Mouse (Mus musculus) fat pad, adult 2 months (tissue): ENCODE data around the gene Pam.

Experiments used
- DNase-seq: peaks from one replicate; pipeline ENCODE4 v3.0.0-alpha.2; 2011; ENCODE audit warnings: low read depth, low spot score; ENCODE audit errors: extremely low read depth

Pam gene

DNA sequence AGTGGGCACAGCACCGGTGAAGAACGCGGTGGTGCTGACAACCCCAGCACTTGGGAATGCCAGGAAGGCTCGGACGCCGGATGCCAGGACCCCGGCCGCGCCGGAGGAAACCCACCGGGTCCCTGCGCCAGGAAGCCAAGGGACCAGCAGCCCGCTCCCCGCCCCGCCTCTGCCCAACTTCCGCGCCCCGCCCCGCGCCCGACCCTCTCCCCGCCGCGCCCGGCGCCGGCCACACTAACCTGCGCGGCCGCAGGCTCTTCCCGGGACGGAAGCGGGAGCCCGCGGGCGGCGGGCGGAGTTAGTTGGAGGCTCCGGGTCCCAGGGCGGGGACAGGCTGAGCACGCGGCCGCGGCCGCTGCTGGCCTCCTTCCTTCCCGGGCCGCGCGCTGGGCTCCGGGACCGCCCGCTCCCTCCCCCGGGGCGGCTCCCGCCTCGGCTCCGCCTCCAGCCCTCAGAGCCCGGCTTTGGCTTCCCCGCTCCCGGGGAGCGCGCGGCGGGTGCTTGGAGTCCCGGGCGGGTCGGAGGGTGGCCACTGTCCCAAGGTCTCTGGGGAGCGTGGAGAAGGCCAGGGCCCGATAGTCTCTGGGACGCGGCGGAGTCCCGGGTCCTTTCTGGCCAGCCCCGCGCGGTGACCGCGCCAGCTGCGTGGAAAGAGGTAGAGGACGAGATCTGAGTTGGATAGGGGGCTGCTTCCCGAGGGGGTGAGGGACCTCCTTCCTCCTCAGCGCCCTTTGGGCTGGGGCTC lies at the start of gene Pam:
Gene Pam (minus strand): TSS at position 401 of the 745 bp plus-strand sequence.
- no peak for DNase-seq

GRCm38 (mm10) chr1:98144845-98145244 lies 49.4 kb upstream of the Pam start:
- no peak for DNase-seq

- DNase-seq: no peak
Measured at GRCm38 (mm10) chr1:98131244-98131643, 35.8 kb upstream of the Pam start.

- DNase-seq: no peak
Measured at GRCm38 (mm10) chr1:98129561-98130347, 34.3 kb upstream of the Pam start.

GRCm38 (mm10) chr1:98129111-98129510 lies 33.7 kb upstream of the Pam start:
- no peak for DNase-seq

- no peak for DNase-seq
Measured at GRCm38 (mm10) chr1:98128338-98129096, 33.1 kb upstream of the Pam start.

DNA sequence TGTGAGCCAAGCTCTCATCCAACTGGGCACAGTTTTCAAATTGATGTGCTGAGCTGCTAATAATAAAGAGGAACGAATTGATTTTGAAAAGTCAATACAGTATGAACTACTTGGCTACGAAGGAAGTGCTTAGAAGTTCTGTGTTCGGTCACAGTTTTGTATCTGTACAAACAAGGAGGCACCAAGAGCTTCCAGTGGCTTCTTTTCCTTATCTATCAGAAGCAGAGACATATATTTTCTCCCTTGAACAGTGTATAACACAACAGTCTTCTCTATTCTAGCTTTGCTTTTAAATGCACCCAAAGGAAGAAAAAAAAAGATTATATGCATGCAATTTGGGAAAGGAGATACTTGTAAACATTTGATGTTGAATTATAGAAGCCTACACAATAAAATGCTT lies 30.8 kb upstream of the Pam start:
- DNase-seq: no peak

DNA sequence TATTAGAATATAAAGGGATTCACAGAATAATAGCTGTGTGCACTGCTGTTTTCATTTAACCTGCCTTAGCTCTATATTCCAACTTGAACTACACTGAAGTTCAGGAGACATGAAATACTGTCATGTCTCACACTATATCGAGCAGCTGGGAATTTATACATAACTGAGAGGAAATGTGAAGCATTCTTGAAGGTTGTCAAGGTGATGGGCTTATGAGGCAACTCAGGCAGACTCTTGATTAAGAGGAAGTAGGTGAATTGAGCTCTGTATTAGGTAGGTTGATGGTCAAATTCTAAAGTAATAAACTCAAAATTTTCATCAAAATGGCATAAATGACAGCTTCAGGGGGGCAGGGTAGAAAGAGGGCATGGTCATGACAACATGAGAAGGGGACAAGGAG lies 29.3 kb upstream of the Pam start:
- no peak for DNase-seq

DNA sequence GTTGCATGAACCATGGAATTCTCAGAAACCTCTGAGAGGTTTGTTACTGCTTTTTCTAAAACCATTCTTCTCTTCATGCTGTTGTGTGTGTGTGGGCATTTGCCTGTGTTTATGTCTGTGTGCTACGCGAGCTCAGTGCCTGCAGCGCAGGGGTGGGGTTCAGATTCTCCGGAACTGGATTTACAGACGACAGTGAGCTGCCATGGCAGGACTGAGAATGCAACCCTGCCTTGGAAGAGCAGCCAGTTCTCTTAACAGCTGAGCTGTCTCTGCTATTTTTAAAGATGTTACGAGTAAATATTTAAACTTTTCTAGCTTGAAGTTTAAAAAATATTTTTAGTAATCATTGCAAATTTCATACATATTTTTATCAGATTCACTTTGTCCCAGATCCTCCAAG lies 24.1 kb upstream of the Pam start:
- no peak for DNase-seq

DNA sequence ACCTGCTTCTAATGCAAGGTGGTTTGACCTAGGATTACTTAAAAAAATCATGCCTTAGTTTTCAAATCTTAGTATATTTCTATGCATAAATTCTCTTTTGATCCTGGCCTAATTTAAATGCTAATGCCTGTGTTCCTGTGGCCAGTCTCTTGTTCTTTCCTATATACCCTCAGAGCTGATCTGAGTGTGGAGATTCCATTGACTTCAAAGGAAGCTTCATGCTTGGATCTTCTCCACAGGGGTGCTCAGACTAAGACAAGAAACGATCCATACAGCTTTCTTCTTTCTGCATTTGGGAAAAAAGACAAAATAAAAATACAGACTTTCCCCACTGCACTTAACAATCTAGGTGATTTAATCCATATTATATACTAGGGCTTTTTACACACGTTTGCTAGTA lies 12.2 kb upstream of the Pam start:
- no peak for DNase-seq

DNA sequence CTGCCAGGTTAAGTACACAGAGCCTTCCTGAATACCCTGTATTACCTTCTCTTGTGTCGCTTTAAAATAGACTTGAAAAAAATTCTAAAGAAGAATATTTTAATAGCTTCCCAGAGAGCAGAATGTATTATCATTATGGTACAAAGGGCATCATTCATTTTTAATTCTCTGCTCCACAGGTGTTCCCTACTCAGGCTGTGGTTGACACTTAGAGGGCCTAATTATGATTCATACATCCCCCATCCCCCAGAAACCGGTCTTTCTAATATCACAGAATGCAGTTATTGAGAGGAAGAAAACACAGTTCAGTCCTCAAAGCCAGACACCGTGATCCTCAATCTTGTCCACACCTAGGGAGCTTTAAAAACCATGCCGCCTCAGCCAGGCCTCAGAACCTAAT lies 4.0 kb upstream of the Pam start:
- no peak for DNase-seq

DNA sequence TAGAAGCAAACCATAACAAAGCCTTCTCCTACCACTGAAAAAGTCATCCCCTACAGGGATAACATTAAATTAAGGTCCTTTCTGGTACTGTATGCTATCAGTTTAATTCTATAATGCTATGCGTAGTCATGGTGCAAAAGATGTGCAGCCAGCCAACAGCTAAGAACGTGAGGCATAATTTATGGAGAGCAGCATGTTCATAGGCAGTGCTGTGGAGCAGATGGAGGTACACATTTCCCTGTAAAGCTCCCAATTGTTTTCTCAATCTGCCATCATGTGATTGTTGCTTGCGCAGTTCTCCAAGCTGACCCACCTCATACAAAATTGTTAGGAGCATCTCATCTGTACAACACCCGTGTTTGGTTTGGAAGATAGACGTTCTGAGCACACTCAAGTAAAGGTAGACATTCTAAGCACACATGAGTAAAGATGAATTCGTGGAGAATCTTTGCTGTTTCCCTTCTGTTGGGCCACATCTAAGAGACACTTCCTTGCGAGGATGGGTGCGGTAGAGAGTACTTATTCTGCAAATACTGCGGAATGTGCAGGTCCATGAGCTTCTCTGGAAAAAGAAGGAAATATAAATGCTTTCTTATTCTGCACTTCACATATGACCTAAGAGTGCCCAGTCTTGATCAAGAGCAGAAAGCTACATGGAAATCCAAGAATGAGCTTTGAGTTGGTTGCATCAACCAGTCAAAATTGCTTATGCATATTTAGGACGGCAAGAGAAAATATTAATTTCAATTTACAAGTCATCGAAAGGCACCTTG lies 2.7 kb upstream of the Pam start:
- DNase-seq: no peak

- no peak for DNase-seq
Measured at GRCm38 (mm10) chr1:98096396-98096935, 1.0 kb upstream of the Pam start.

DNA sequence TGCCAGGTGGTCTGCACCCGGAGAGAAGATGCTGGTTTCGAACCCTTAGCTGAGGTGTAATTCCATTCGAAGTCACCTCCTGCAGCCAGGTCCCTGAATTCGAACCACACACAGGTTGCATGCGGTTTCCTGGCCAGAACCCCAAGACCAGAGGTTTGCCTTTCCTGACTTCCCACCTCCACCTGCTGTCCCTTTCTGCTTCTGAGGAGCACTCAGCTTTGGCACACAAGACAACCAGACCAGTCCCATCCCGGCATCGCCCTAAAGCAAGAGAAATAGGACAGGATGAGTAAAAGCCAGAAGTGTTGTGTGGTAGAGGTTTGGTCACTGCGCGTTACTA lies 515 bp upstream of the Pam start:
- no peak for DNase-seq

DNA sequence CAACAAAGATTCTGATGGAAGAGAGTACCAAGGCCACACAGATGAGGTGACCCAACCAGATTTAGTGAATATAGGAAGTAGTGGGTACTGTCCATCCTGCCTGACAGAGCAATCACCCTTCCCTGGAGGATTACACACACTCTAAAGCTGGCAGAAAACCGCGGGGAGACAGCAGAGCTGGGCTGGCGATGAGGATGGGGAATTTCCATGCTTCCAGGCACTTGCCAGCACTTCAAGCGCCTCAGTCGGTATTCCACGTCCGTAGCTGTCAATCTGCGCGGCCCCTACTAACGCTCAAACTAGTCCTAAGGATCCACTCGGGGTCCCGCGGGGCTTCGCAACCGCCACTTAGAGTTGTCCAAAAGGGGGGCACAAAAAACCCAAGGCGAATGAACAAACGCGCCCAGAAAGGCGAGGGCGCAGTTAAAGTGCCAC lies 618 bp downstream of the Pam start:
- DNase-seq: no peak

DNA sequence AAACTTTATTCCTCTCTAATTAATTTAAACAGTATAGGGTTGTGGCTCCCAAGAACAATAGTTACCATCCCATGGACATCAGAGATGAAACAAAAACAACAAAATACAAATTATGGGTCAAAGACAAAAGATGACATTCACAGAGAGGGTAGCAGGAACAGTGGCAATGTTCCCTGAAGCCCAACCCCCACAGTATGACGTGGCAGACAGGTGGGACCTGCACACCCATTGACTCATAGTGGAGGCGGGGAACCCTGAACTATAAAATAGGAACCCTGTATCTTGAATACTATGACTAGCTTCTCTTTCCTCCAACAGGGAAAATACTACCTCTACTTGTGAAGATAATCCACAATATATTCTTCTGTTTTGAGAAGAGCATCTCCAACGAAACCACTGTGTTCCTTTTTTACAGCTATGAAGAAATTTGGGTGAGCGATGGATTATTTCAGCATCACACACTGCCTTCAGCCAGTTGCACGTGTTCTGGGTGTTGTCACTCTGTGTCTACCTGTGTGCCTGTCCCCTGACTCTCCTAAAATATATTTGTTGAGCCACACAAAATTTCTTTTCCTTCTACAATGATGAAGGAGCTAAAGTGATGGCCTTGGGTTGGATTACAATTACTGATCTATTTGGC lies 6.0 kb downstream of the Pam start:
- no peak for DNase-seq

GRCm38 (mm10) chr1:98086456-98086855 lies 9.0 kb downstream of the Pam start:
- no peak for DNase-seq

DNA sequence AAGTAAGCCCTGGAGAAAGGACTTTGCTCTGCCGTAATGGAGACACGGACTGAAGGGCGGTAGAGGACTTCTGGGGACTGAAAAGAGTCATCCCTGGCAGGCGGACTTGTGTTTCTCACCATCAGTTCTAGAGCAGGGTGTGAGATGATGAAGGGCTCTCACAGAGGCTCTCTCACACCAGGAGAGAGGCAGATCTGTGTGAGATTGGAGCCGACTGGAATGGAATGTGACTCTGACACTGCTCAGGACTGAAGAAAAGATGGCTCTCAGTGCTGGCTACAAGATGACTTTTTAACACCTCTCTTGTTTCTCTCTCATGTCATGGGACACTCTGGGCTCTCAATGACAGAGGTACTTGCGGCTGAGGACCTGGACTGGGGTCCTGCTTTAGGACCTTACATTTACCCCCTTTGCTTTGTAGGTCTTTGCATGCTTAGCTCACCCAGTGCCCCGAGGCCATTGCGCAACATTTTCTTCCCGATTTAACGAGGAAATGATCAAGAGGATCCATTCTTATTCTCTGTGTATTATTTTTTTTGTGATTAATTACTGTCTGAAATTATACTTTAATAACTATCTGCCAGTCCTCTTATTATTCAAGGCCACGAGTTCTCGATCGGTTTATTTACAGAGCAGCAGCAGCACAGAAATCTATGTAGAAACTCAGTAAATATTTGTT lies 10.7 kb downstream of the Pam start:
- DNase-seq: no peak

GRCm38 (mm10) chr1:98083508-98083907 lies 11.9 kb downstream of the Pam start:
- DNase-seq: no peak

DNA sequence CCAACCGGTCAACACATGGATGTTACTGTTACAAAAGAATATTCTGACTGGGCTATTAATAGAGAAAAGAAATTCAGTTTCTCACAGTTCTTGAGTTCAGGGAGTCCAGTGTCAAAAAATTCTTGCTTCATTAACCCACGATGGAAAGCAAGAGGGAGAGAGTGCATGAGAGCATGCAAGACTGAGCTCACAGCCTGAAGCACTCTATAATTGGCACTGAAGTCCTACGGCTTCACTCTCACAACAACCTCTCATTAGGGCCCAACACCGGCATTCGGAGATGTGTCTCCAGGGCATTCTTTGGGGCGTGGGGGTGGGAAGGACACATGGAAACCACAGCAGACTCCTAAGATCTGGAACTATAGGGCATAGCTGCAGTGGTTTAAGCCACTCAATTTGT lies 12.5 kb downstream of the Pam start:
- DNase-seq: no peak
